Mouse (Mus musculus): ENCODE results near the gene Anapc2. TPM values are rescaled to one million over a fixed set of nuclear protein-coding genes. Genes with fewer than 3 reads are reported as not detected.

Gene Anapc2
- total and polyA plus RNA-seq, 3 experiments: 9.8 to 67.0 TPM; not detected in 1

- H3K36me3 ChIP-seq (ENCODE audit: control insufficient read depth in 1 of 2, insufficient read depth in 2 of 2, low read length in 2 of 2): peaks cover 0 to 12% of the 10 kb centered on the region in 2 experiments; a peak in 2 of 4 replicates
- H3K4me3 ChIP-seq (ENCODE audit: control insufficient read depth in 1 of 2, insufficient read depth in 1 of 2, low read depth in 2 of 2, low read length in 2 of 2): no peak overlapping the region
- H3K9ac ChIP-seq (ENCODE audit: control insufficient read depth, low read depth, low read length, poor library complexity, severe bottlenecking): no peak overlapping the region
- no peaks in the 10 kb centered on the region; the same call in 1 of the 2 replicates for H3K79me2 ChIP-seq (ENCODE audit: control insufficient read depth, insufficient read depth, low read length, poor library complexity)
- no peak for DNase-seq (ENCODE audit: low read depth, low spot score)
- H3K4me1 ChIP-seq (ENCODE audit: control insufficient read depth in 1 of 2, insufficient read depth in 2 of 2, low read length in 2 of 2): peaks cover 11 to 32% of the 10 kb centered on the region in 2 experiments
- no peak overlapping the region for H3K27ac ChIP-seq (ENCODE audit: control insufficient read depth, low read depth, low read length)
- no peak for TF ChIP-seq HCFC1 (IDR thresholded peaks at IDR 0.05; ENCODE audit: low read depth, low read length)
- no peak for TF ChIP-seq TCF12 (IDR thresholded peaks at IDR 0.05; ENCODE audit: low read depth, low read length)
- TF ChIP-seq ZKSCAN1 (IDR thresholded peaks at IDR 0.05; ENCODE audit: low read depth, low read length): no peak
- no peak for TF ChIP-seq ELF1 (IDR thresholded peaks at IDR 0.05; ENCODE audit: low read depth, low read length)
- no peak for TF ChIP-seq MYC (IDR thresholded peaks at IDR 0.05; ENCODE audit: low read depth, low read length)
- TF ChIP-seq BHLHE40 (IDR thresholded peaks at IDR 0.05; ENCODE audit: borderline replicate concordance, low read depth, low read length): no peak
- no peak for TF ChIP-seq ZNF384 (IDR thresholded peaks at IDR 0.05; ENCODE audit: low read depth, low read length)
- TF ChIP-seq USF1 (IDR thresholded peaks at IDR 0.05; ENCODE audit: low read depth, low read length): no peak
- TF ChIP-seq POLR2A (IDR thresholded peaks at IDR 0.05; ENCODE audit: control insufficient read depth in 1 of 2, insufficient read depth in 1 of 2, low read depth in 1 of 2, low read length in 2 of 2, poor library complexity in 1 of 2): no peak
- TF ChIP-seq POLR2AphosphoS2 (IDR thresholded peaks at IDR 0.05; ENCODE audit: low read length): no peak
- TF ChIP-seq TAL1 (IDR thresholded peaks at IDR 0.05; ENCODE audit: low read length): no peak
- no peak for TF ChIP-seq UBTF (IDR thresholded peaks at IDR 0.05; ENCODE audit: borderline replicate concordance, insufficient read depth, low read depth, low read length)
- TF ChIP-seq CTCF (IDR thresholded peaks at IDR 0.05 in 2 of 3, conservative IDR thresholded peaks at IDR 0.05 in 1 of 3; ENCODE audit: control insufficient read depth in 1 of 3, insufficient read depth in 1 of 3, low read depth in 2 of 3, low read length in 3 of 3, poor library complexity in 1 of 3, severe bottlenecking in 1 of 3): no peak
- no peak for TF ChIP-seq TBP (IDR thresholded peaks at IDR 0.05; ENCODE audit: low read depth, low read length)
- no peak for TF ChIP-seq MXI1 (IDR thresholded peaks at IDR 0.05; ENCODE audit: low read depth, low read length)
- TF ChIP-seq ETS1 (IDR thresholded peaks at IDR 0.05; ENCODE audit: low read depth, low read length): no peak
- no peak for TF ChIP-seq MYB (IDR thresholded peaks at IDR 0.05; ENCODE audit: low read depth, low read length)
- no peak for TF ChIP-seq USF2 (IDR thresholded peaks at IDR 0.05; ENCODE audit: borderline replicate concordance in 1 of 2, insufficient read depth in 1 of 2, low read depth in 1 of 2, low read length in 2 of 2)
- H3K27me3 ChIP-seq (ENCODE audit: control insufficient read depth in 1 of 2, insufficient read depth in 2 of 2, low read length in 2 of 2): no peaks in the 10 kb centered on the region
- no peaks in the 10 kb centered on the region for H3K9me3 ChIP-seq (replicated peaks; ENCODE audit: insufficient read depth, low read length)
Observed at GRCm38 (mm10) chr2:25230581-25230980, 41.7 kb upstream of the Anapc2 start.

- Histone ChIP-seq H3K79me2 (ENCODE audit: control insufficient read depth, insufficient read depth, low read length, poor library complexity) (no peaks in the 10 kb centered on the region; the same call in 1 of the 2 replicates), H3K9me3 (replicated peaks; ENCODE audit: insufficient read depth, low read length) (no peaks in the 10 kb centered on the region), H3K27ac (ENCODE audit: control insufficient read depth, low read depth, low read length) (no peak overlapping the region), H3K4me1 (ENCODE audit: control insufficient read depth in 1 of 2, insufficient read depth in 2 of 2, low read length in 2 of 2) (peaks cover 9 to 28% of the 10 kb centered on the region in 2 experiments), H3K9ac (ENCODE audit: control insufficient read depth, low read depth, low read length, poor library complexity, severe bottlenecking) (no peak overlapping the region), H3K27me3 (ENCODE audit: control insufficient read depth in 1 of 2, insufficient read depth in 2 of 2, low read length in 2 of 2) (no peaks in the 10 kb centered on the region), H3K36me3 (ENCODE audit: control insufficient read depth in 1 of 2, insufficient read depth in 2 of 2, low read length in 2 of 2) (peaks cover 0 to 8% of the 10 kb centered on the region in 2 experiments; a peak in 2 of 4 replicates), H3K4me3 (ENCODE audit: control insufficient read depth in 1 of 2, insufficient read depth in 1 of 2, low read depth in 2 of 2, low read length in 2 of 2) (no peak overlapping the region)
- TF ChIP-seq ZMIZ1 (IDR thresholded peaks at IDR 0.05; ENCODE audit: low read depth, low read length) (no peak), JUND (IDR thresholded peaks at IDR 0.05; ENCODE audit: low read depth, low read length) (no peak), MYC (IDR thresholded peaks at IDR 0.05; ENCODE audit: low read depth, low read length) (no peak), ZNF384 (IDR thresholded peaks at IDR 0.05; ENCODE audit: low read depth, low read length) (no peak), NELFE (IDR thresholded peaks at IDR 0.05; ENCODE audit: low read depth, low read length) (no peak), MAX (IDR thresholded peaks at IDR 0.05; ENCODE audit: low read length) (no peak), SMC3 (IDR thresholded peaks at IDR 0.05; ENCODE audit: low read depth, low read length) (no peak), RCOR1 (IDR thresholded peaks at IDR 0.05; ENCODE audit: low read depth, low read length) (no peak), HCFC1 (IDR thresholded peaks at IDR 0.05; ENCODE audit: low read depth, low read length) (no peak), CTCF (IDR thresholded peaks at IDR 0.05 in 2 of 3, conservative IDR thresholded peaks at IDR 0.05 in 1 of 3; ENCODE audit: control insufficient read depth in 1 of 3, insufficient read depth in 1 of 3, low read depth in 2 of 3, low read length in 3 of 3, poor library complexity in 1 of 3, severe bottlenecking in 1 of 3) (no peak), MAFK (IDR thresholded peaks at IDR 0.05; ENCODE audit: borderline replicate concordance, low read depth, low read length) (no peak)
- no peak for DNase-seq (ENCODE audit: low read depth, low spot score)
Observed at GRCm38 (mm10) chr2:25231038-25231437, 41.2 kb upstream of the Anapc2 start.
